Mouse (Mus musculus) lung, embryonic 16.5 days (tissue): Measurements from ENCODE around the gene Coasy. TPM values are rescaled to one million over a fixed set of nuclear protein-coding genes. Genes with fewer than 3 reads are reported as not detected.

Experiments used
- ATAC-seq: fragments of 200-750 bp; cut with Nextera tagmentation; 2 replicates; pipeline ENCODE4 v1.8.0; 2017; ENCODE audit warnings: low read depth, mild to moderate bottlenecking, moderate library complexity
- H3K27ac ChIP-seq: fragments of 300-500 bp; sonication (generic); 2 replicates; pipeline ENCODE4 v1.5.1; 2014; ENCODE audit warnings: mild to moderate bottlenecking, control low read depth, low read length
- H3K27me3 ChIP-seq: fragments of 300-500 bp; sonication (generic); 2 replicates; pipeline ENCODE4 v1.6.1; 2014; ENCODE audit warnings: low read depth, low read length, mixed read lengths; ENCODE audit not compliant: control insufficient read depth, insufficient read depth
- H3K36me3 ChIP-seq: fragments of 300-500 bp; sonication (generic); 2 replicates; pipeline ENCODE4 v1.6.1; 2014; ENCODE audit warnings: low read length; ENCODE audit not compliant: control insufficient read depth, insufficient read depth
- H3K4me1 ChIP-seq: fragments of 300-500 bp; sonication (generic); replicated peaks from 2 replicates; pipeline ENCODE4 v1.6.1; 2014; ENCODE audit warnings: low read length, mixed read lengths; ENCODE audit not compliant: control insufficient read depth, insufficient read depth
- H3K4me2 ChIP-seq: fragments of 300-500 bp; sonication (generic); 2 replicates; pipeline ENCODE4 v1.6.1; 2014; ENCODE audit warnings: low read depth, low read length, control low read depth
- H3K4me3 ChIP-seq: fragments of 300-500 bp; sonication (generic); 2 replicates; pipeline ENCODE4 v1.5.1; 2014; ENCODE audit warnings: mild to moderate bottlenecking, low read length, control low read depth
- H3K9ac ChIP-seq: fragments of 300-500 bp; sonication (generic); 2 replicates; pipeline ENCODE4 v1.6.1; 2014; ENCODE audit warnings: low read length, control low read depth
- H3K9me3 ChIP-seq: fragments of 300-500 bp; sonication (generic); 2 replicates; pipeline ENCODE4 v1.6.1; 2016; ENCODE audit warnings: low read length; ENCODE audit not compliant: control insufficient read depth
- WGBS: fragments of 180-500 bp; shearing (Covaris S2); extraction: QIAGEN DNeasy Blood & Tissue Kit; methylation state at CpG from one replicate; pipeline ENCODE4 v1.1.7; 2014; 5-methylcytosine and 5-hydroxymethylcytosine counted together
- polyA plus RNA-seq: library from polyadenylated mRNA; unstranded; fragments of >200 nt; fragmentation: Nextera tagmentation; extraction: Ambion mirVana; gene quantifications from 2 replicates; pipeline ENCODE4 v1.2.1, GENCODE M21; 2015

Gene Coasy
- polyA plus RNA-seq, 1 experiment from 2014 or later: 39.7 TPM

DNA sequence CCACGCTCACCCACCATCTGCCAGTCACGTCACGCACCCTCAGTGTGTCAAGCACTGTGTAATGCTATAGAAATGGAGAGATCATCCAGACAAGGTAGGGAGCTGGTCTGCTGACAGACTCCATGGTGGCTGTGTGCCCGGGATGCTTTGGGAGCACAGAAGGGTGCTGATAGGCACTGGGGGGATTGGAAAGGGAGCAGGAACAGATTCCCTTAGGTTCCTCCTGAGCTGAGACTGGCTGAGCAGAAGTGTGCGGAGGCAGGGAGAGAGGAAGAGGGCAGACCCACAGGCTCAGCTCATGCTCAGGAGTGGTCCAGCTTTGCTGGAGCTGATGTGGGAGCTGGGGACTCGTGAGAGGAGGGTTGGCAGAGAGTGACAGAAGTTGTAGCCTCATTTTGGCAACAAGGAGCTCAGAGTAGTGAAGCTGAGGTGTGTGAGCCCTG is 31.3 kb upstream of the Coasy start:
- Histone ChIP-seq H3K36me3 (peaks cover 24% of the 10 kb centered on the region), H3K4me3 (no peak overlapping the region), H3K9ac (no peak overlapping the region), H3K4me1 (peaks cover 18% of the 10 kb centered on the region), H3K4me2 (no peak overlapping the region), H3K9me3 (peaks cover 2% of the 10 kb centered on the region; the same call in 1 of the 2 replicates), H3K27me3 (no peaks in the 10 kb centered on the region), H3K27ac (no peak overlapping the region)
- no peak for ATAC-seq
- 84% methylated on average over 6 of the region's 6 CpGs for WGBS

DNA sequence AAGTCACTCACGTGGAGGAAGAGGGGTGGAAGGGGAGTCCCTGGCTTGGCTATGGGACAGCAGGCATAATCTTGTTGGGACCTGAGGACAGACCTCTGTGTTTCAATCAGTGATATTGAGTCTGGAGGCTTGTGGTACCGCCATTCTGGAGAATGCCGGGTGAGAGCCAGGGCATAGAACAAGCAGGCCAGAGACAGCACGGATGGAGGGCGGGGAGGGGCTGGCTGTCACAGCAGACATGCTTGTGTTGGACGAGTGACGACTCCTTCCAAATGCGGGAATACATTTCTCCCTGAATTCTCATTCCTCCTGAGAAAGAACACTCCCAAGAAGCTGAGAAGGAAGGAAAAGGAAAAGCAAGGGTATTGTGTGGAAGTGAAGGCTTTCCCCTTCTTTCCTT is 30.7 kb upstream of the Coasy start:
- Histone ChIP-seq H3K36me3 (peaks cover 20% of the 10 kb centered on the region), H3K27ac (no peak overlapping the region), H3K9me3 (peaks cover 2% of the 10 kb centered on the region; the same call in 1 of the 2 replicates), H3K4me1 (peaks cover 23% of the 10 kb centered on the region), H3K4me3 (no peak overlapping the region), H3K4me2 (no peak overlapping the region), H3K9ac (no peak overlapping the region), H3K27me3 (no peaks in the 10 kb centered on the region)
- ATAC-seq: no peak
- WGBS: 76% methylated on average over 8 of the region's 8 CpGs

DNA sequence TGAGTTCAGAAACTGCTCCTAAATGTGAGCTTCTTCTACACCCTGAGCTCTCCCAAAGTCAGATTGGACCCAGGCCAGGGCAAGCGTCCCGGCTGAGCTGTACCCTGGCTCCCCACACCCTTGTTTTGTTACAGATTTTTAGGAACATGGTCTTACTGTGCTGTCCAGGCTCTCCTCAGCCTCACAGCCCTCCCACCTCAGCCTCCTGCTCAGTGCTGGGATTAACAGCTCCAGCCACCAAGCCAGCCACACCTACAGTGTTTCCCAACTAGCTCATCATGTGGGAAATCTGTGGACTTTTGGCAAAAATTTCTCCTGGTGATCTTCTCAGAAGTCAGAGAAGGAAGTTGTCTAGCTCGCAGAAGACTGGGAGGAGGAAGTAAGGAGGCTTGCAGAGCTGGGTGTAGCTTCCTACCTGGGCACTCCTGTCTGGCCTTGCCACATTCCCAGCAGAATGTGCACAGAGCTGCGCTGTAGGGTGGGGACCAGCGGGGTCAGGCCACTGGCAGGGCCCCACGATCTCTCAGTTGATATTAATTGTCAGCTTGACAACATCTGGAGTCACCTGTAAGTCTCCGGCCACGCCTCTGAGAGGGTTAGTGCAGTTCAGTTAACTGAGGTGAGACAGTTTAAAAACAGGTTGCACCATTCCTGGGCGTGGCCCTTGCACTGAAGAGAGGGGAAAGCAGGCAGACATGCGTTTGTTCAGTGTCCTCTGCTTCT is 29.5 kb upstream of the Coasy start:
- H3K4me3 ChIP-seq: no peak overlapping the region
- H3K9ac ChIP-seq: peak overlapping the region; percentile 36; the same call in 1 of the 2 replicates
- H3K27ac ChIP-seq: peak overlapping the region; percentile 73
- H3K27me3 ChIP-seq: no peaks in the 10 kb centered on the region
- peaks cover 20% of the 10 kb centered on the region for H3K36me3 ChIP-seq
- no peak for ATAC-seq
- peaks cover 36% of the 10 kb centered on the region for H3K4me1 ChIP-seq
- peaks cover 2% of the 10 kb centered on the region; the same call in 1 of the 2 replicates for H3K9me3 ChIP-seq
- H3K4me2 ChIP-seq: no peak overlapping the region
- WGBS: 72% methylated on average over 10 of the region's 10 CpGs

DNA sequence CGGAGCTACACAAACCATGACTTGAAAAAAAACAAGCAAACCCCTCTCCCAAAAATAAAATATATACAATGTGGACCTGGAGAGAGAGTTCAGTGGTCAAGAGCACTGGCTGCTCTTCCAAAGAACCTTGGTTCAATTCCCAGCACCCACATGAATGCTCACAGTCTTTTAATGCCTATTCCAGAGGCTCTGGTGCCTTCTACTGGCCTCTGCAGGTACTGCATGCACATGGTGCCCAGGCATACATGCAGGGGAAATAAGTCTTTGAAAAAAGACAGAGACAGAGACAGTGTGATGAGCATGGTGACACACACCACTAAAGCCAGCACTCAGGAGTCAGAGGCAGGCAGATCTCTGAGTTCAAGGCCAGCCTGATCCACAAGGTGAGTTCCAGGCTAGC is 28.4 kb upstream of the Coasy start:
- WGBS: 96% methylated on average over 1 of the region's 1 CpGs
- Histone ChIP-seq H3K4me3 (no peak overlapping the region), H3K27ac (no peak overlapping the region), H3K36me3 (peaks cover 16% of the 10 kb centered on the region), H3K27me3 (no peaks in the 10 kb centered on the region), H3K4me2 (no peak overlapping the region), H3K9ac (no peak overlapping the region), H3K4me1 (peaks cover 46% of the 10 kb centered on the region), H3K9me3 (peaks cover 2% of the 10 kb centered on the region; the same call in 1 of the 2 replicates)
- no peak for ATAC-seq

DNA sequence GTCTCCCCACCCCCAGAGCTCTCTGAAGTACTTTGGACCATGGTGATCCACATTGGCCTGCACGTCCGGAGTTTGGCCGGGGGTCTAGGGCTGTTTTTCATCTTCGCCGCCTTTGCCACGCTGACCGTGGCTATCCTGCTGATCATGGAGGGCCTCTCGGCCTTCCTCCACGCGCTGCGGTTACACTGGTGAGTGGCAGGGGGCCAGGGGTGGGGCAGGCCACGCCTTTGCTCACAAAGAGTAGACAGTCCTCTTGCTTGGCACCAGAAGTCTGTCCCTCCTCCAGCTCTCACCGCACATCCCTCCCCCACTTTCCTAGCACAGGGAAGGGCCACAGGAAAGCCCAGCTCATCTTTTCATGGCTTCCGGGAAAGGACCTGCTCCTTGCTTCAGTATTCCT is 26.9 kb upstream of the Coasy start:
- no peak for ATAC-seq
- peaks cover 2% of the 10 kb centered on the region; the same call in 1 of the 2 replicates for H3K9me3 ChIP-seq
- no peak overlapping the region for H3K9ac ChIP-seq
- H3K4me2 ChIP-seq: no peak overlapping the region
- H3K36me3 ChIP-seq: peaks cover 10% of the 10 kb centered on the region
- H3K27me3 ChIP-seq: no peaks in the 10 kb centered on the region
- H3K4me3 ChIP-seq: no peak overlapping the region
- H3K4me1 ChIP-seq: peaks cover 59% of the 10 kb centered on the region
- WGBS: 58% methylated on average over 14 of the region's 14 CpGs
- peak overlapping the region; percentile 95 for H3K27ac ChIP-seq

DNA sequence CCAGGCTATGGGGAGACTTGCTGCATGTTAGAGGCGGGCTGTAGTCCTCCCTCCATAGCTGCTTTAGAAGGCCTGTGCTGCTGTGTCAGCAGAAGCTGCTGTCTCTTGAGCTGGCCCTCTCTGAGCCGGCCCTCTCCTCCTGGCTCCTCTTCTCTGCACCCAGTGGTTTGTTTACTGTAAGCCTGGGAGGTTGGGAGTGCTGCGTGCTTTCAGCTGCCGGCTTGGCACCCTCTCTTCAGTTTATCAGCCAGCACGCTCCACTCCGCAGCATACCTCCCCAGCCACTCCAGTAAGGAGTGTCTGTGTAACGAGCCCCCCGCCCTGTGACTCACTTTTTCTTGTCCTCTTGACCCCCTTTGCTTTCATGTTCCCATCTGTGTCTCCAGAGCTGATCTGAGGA is 25.5 kb upstream of the Coasy start:
- WGBS: 13% methylated on average over 8 of the region's 8 CpGs
- Histone ChIP-seq H3K4me2 (peak overlapping the region; percentile 26), H3K4me3 (no peak overlapping the region), H3K9ac (peak overlapping the region; percentile 52), H3K27ac (peak overlapping the region; percentile 95), H3K36me3 (peaks cover 6% of the 10 kb centered on the region), H3K27me3 (no peaks in the 10 kb centered on the region), H3K9me3 (peaks cover 2% of the 10 kb centered on the region; the same call in 1 of the 2 replicates), H3K4me1 (peaks cover 68% of the 10 kb centered on the region)
- peak; percentile 91 for ATAC-seq

DNA sequence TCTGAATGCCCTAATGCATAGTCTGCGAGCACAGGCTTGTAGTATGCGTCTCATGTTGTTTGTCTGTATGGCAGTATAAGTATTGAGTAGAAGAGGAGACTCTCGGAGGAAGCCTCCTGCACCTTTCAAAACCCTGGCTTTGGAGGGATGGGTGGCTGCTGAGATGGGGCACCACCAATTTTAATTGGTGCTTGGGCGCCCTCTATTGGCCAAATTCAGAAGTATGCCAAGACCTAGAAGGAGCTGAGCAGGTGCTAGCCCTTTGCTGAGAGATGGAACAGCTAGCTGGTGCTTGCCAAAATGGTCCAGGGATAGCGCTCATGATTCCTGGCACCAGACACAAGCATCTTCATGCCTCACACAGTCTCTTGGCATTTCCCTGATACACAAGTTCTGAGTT is 24.5 kb upstream of the Coasy start:
- Histone ChIP-seq H3K36me3 (peaks cover 6% of the 10 kb centered on the region), H3K4me2 (no peak overlapping the region), H3K4me1 (peaks cover 72% of the 10 kb centered on the region), H3K27ac (peak overlapping the region; percentile 95), H3K4me3 (no peak overlapping the region), H3K9ac (no peak overlapping the region; the same call in 1 of the 2 replicates), H3K27me3 (no peaks in the 10 kb centered on the region), H3K9me3 (peaks cover 2% of the 10 kb centered on the region; the same call in 1 of the 2 replicates)
- peak; percentile 27; the same call in 1 of the 2 replicates for ATAC-seq
- WGBS: 25% methylated on average over 5 of the region's 5 CpGs

DNA sequence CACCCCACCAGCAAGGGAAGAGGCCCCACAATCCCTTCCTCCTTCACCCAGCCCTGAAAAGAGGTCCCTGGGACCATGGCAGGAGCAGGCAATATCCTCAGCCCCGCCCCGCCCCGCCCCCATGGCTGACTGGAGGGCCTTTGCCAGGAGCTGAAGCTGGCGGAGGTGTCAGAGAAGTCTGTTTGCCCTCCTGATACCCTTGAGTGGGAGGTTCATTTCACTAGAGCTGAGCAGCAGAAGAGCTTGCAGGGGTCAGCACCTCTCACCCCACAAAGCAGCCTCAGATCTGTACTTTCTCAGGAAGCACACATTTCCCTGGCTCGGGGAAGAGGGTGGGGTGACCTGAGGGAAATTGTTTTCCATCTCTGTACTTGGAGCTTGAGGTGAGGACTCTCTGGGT is 23.6 kb upstream of the Coasy start:
- no peaks in the 10 kb centered on the region for H3K27me3 ChIP-seq
- H3K27ac ChIP-seq: peak overlapping the region; percentile 92
- peaks cover 79% of the 10 kb centered on the region for H3K4me1 ChIP-seq
- 0 out of 2 replicates have a peak overlapping the region, but pooled peaks have one; percentile 21 for H3K9ac ChIP-seq
- H3K36me3 ChIP-seq: peaks cover 5% of the 10 kb centered on the region; the same call in 1 of the 2 replicates
- peaks cover 2% of the 10 kb centered on the region; the same call in 1 of the 2 replicates for H3K9me3 ChIP-seq
- no peak overlapping the region for H3K4me2 ChIP-seq
- WGBS: 52% methylated on average over 5 of the region's 5 CpGs
- no peak for ATAC-seq
- no peak overlapping the region for H3K4me3 ChIP-seq

DNA sequence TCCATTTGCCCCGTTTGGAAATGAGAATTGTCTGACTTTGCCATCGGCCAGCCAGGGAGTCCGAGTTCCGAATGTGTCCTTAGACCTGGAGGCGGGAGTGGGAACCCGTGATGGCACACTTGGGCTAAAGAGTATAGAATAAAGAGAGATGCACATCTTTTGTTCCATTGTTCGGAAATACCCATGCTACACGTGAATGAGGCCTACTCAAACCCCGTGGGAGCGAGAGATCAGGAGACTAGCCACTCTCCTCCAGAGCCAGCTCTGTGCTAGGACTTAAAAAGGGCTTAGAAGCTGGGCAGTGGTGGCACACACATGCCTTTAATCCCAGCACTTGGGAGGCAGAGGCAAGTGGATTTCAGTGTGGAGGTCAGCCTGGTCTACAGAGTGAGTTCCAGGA is 22.9 kb upstream of the Coasy start:
- 85% methylated on average over 10 of the region's 10 CpGs for WGBS
- H3K4me3 ChIP-seq: no peak overlapping the region
- ATAC-seq: no peak
- no peaks in the 10 kb centered on the region for H3K9me3 ChIP-seq
- H3K9ac ChIP-seq: no peak overlapping the region; the same call in 1 of the 2 replicates
- peak overlapping the region; percentile 92 for H3K27ac ChIP-seq
- no peaks in the 10 kb centered on the region for H3K27me3 ChIP-seq
- peaks cover 85% of the 10 kb centered on the region for H3K4me1 ChIP-seq
- H3K4me2 ChIP-seq: no peak overlapping the region
- H3K36me3 ChIP-seq: no peaks in the 10 kb centered on the region
